Mouse (Mus musculus): ENCODE data around the gene Laptm5. TPM values are rescaled to one million over a fixed set of nuclear protein-coding genes. Genes with fewer than 3 reads are reported as not detected.

Gene Laptm5
- polyA plus RNA-seq, 1 experiment from 2014 or later: 13.7 TPM

DNA sequence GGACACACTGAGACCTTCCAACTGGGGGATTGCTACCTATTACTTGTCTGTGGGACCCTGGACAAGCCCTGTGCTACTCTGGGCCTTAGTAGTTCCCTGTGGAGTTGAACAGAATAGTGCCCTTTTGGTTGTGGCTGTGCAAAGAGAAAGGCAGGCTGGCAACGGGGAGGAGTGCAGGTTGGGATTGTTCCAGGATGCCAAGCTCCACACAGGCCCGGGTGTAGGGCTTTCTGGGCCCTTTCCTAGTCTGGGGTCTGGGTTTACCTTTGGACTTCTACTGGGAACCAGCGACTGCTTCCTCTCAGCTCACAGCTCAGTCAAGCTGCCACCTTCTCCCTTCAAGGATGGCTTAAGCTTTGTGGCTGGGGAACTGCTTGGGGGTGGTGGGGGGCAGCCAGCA is 586 bp downstream of the Laptm5 start:
- H3K36me3 ChIP-seq: no peaks in the 10 kb centered on the region
- 73% methylated on average over 3 of the region's 3 CpGs for whole genome bisulfite sequencing
- ATAC-seq (ENCODE audit: insufficient number of reproducible peaks, low FRiP score): no peak
- H3K27ac ChIP-seq (ENCODE audit: poor library complexity, severe bottlenecking): no peak overlapping the region
- H3K9ac ChIP-seq: no peak overlapping the region
- no peaks in the 10 kb centered on the region for H3K9me3 ChIP-seq (replicated peaks)
- H3K4me2 ChIP-seq: no peak overlapping the region
- no peak overlapping the region for H3K4me3 ChIP-seq
- no peaks in the 10 kb centered on the region for H3K27me3 ChIP-seq (replicated peaks)
- H3K4me1 ChIP-seq (replicated peaks): peaks cover 31% of the 10 kb centered on the region

DNA sequence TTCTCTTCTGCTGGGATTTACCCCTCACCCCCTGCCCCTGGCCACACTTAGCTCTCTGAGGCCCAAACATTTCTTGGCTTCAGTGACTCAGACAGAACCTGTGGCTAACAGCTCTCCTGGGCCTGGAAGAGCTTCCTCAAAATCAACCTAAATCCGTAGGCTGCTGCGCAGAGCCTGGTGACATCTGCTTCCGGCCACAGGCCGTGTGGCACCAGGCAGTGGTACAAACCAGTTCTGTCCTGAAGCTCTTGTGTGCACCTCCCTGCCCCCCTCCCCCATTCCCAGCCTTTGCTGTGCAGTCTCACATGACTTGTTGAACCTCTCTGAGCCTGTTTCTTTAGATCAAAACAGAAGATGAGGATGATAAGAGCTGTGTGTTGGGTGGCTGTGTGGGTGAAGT is 1.1 kb downstream of the Laptm5 start:
- Histone ChIP-seq H3K4me2 (no peak overlapping the region), H3K4me3 (no peak overlapping the region), H3K36me3 (no peaks in the 10 kb centered on the region), H3K4me1 (replicated peaks) (peaks cover 28% of the 10 kb centered on the region), H3K9ac (no peak overlapping the region), H3K27me3 (replicated peaks) (no peaks in the 10 kb centered on the region), H3K9me3 (replicated peaks) (no peaks in the 10 kb centered on the region), H3K27ac (ENCODE audit: poor library complexity, severe bottlenecking) (no peak overlapping the region)
- no peak for ATAC-seq (ENCODE audit: insufficient number of reproducible peaks, low FRiP score)
- 69% methylated on average over 4 of the region's 4 CpGs for WGBS

DNA sequence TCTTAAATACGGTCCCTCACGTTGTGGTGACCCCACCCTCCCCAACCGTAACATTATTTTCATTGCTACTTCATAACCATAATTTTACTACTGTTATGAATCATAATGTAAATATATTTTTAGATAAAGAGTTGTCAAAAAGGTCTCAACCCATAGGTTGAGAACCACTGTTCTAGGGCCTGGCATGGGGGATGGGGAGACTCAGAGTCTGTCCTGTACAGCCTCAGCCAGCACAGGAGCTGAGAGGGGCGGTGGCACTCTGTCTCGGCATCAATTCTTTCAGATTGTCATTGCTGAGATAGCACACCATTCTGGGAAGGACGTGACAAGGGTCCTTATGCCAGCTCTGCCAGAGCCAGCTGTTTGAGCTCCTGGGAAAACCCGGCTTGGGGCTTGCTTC is 1.6 kb downstream of the Laptm5 start:
- H3K27ac ChIP-seq (ENCODE audit: poor library complexity, severe bottlenecking): no peak overlapping the region
- H3K4me2 ChIP-seq: no peak overlapping the region
- no peaks in the 10 kb centered on the region for H3K9me3 ChIP-seq (replicated peaks)
- peaks cover 27% of the 10 kb centered on the region for H3K4me1 ChIP-seq (replicated peaks)
- no peaks in the 10 kb centered on the region for H3K36me3 ChIP-seq
- no peaks in the 10 kb centered on the region for H3K27me3 ChIP-seq (replicated peaks)
- 47% methylated on average over 7 of the region's 7 CpGs for WGBS
- H3K9ac ChIP-seq: no peak overlapping the region
- ATAC-seq (ENCODE audit: insufficient number of reproducible peaks, low FRiP score): no peak
- no peak overlapping the region for H3K4me3 ChIP-seq

DNA sequence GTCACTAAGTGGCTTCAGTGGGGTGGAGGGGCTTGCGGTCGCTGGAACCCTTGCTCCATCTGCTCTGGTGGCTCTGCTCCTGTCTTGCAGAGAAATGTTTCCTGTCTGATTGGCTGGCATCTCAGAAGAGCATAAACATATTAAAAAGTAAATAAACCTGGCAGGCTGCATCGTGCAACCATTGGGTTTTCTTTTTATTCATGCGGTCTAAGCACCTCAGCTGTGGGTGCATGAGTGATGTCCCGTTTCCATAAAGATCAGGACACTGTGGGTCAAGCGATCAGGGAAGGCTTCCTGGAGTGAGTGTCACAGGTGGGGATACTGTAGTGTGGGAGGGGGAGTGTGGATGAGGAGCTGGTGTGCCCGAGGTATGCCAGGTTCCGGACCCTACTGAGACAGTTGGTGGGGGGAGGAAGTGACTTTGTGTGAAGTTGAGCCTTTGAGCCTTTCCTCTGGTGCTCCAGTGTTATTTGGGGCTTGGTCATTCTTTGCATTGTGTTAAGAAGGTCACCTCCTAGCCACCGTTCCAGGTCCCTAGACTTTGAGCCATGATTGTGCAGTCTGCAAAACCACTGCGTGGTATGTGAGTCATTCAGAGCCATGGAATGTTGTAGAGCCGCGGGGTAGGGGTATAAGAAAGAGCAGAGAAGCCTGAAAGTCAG is 2.2 kb downstream of the Laptm5 start:
- WGBS: 53% methylated on average over 12 of the region's 12 CpGs
- H3K4me1 ChIP-seq (replicated peaks): peaks cover 30% of the 10 kb centered on the region
- H3K4me2 ChIP-seq: no peak overlapping the region
- no peak overlapping the region for H3K4me3 ChIP-seq
- H3K27ac ChIP-seq (ENCODE audit: poor library complexity, severe bottlenecking): no peak overlapping the region
- no peak for ATAC-seq (ENCODE audit: insufficient number of reproducible peaks, low FRiP score)
- no peaks in the 10 kb centered on the region for H3K9me3 ChIP-seq (replicated peaks)
- H3K27me3 ChIP-seq (replicated peaks): no peaks in the 10 kb centered on the region
- H3K9ac ChIP-seq: no peak overlapping the region
- no peaks in the 10 kb centered on the region for H3K36me3 ChIP-seq

DNA sequence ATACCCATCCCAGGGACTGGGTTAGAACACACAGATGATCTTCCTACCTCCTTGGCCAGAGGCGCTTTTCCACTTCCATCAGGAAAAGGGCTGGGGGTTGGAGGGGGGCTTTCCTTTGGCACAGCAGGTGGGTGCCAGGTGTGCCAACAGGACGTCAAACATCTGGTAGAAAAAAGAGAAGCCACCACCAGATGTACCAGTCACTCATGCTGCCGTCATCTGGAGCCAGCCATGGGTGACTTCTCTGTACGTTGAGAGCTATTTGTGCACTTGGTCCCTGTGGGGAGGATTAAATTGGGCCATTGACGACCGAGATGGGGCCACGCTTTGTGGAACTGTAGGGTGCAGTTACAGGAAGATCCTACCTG is 2.7 kb downstream of the Laptm5 start:
- 61% methylated on average over 7 of the region's 7 CpGs for WGBS

DNA sequence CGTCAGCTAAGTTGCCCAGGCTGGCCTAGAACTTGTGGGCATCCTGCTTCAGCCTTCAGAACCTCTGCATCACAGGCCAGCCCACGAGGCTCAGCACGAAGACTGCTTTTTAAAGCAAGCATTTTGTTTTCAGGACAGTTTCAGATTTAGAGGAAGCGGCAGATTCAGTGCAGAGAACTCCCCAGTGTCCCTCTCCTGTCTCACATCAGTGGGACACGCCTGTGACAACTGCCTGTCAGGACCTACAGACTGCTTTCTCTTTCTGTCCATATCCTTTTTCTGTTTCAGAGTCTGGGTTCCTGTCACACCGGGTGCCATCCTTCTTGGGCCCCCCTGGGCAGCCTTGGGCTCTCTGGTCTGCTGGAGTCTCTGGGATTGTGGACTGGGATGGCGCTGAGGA is 3.7 kb downstream of the Laptm5 start:
- Histone ChIP-seq H3K27me3 (replicated peaks) (no peaks in the 10 kb centered on the region), H3K36me3 (no peaks in the 10 kb centered on the region), H3K4me1 (replicated peaks) (peaks cover 28% of the 10 kb centered on the region), H3K9me3 (replicated peaks) (no peaks in the 10 kb centered on the region), H3K4me3 (no peak overlapping the region), H3K9ac (no peak overlapping the region), H3K27ac (ENCODE audit: poor library complexity, severe bottlenecking) (no peak overlapping the region), H3K4me2 (no peak overlapping the region)
- 79% methylated on average over 7 of the region's 7 CpGs for WGBS
- no peak for ATAC-seq (ENCODE audit: insufficient number of reproducible peaks, low FRiP score)

More for the DNA sequence above, 2.7 kb downstream of the Laptm5 start:
- Histone ChIP-seq H3K9me3 (replicated peaks) (no peaks in the 10 kb centered on the region), H3K4me1 (replicated peaks) (peaks cover 26% of the 10 kb centered on the region), H3K9ac (no peak overlapping the region), H3K4me2 (no peak overlapping the region), H3K4me3 (no peak overlapping the region), H3K27ac (ENCODE audit: poor library complexity, severe bottlenecking) (no peak overlapping the region), H3K36me3 (no peaks in the 10 kb centered on the region), H3K27me3 (replicated peaks) (no peaks in the 10 kb centered on the region)
- ATAC-seq (ENCODE audit: insufficient number of reproducible peaks, low FRiP score): no peak

DNA sequence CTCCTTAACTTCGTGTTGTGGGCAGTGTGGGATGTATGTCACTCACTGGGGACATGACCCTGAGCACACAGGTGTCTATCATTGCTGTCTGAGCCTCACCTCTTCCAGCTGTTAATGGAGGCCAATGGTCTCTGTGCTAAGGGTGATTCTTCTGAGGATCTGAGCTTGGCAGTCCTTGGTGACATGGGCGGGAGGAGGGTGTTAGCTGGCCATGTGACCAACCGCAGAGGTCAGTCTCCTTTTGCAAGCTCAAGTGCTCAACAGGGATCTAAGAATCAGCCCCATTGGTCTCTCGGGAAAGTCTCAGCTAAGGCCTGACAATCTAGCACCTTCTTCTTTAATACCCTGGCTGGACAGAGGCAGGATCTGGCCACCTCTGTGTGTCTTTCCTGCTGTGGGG is 4.6 kb downstream of the Laptm5 start:
- Histone ChIP-seq H3K4me3 (no peak overlapping the region), H3K27ac (ENCODE audit: poor library complexity, severe bottlenecking) (no peak overlapping the region), H3K9ac (no peak overlapping the region), H3K36me3 (no peaks in the 10 kb centered on the region), H3K27me3 (replicated peaks) (no peaks in the 10 kb centered on the region), H3K4me2 (no peak overlapping the region), H3K4me1 (replicated peaks) (peaks cover 28% of the 10 kb centered on the region), H3K9me3 (replicated peaks) (no peaks in the 10 kb centered on the region)
- 53% methylated on average over 4 of the region's 4 CpGs for WGBS
- ATAC-seq (ENCODE audit: insufficient number of reproducible peaks, low FRiP score): no peak

DNA sequence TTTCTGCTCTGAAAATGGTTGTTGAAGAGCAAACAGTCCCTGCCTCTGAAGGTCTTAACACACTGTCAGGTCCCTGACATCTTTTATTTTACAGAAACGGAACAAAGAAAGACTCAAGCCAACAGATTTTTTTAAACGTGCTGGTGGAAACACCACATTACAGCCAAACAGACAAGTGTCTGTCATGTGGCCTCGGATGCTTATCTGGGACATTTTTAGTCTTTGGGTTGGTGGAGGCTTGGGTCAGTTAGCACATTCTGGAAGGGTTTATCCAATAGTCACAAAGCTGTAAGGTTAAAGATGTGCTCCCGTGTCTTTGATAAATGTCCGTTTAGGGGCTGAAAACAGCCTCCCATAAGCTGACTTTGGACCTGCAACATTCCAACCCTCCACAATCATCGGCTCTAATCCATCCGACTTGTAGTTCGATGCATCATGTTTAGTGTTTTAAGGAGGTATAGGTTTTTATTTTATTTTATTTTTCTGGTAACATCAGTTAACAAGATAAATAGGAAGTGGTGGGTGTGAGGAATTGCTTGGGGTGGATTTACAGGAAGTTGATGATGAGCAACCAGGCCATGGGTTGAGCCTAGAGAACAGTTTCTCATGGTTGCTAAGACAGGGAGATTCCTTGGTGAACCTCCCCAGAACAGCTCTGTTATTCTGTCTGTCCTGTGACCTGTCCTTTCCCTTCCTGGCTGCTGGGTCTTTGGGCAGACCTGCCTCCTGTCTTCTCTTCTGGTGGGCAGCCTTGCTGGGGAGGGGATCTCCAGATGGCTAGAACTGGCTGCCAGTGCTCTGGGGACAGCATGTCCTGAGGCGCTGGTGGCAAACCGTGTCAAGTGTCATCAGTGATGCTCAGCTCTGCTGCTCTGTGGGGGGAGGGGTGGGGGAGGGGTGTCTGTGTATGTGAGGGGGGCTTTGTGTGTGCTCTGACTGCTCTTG is 6.2 kb downstream of the Laptm5 start:
- Histone ChIP-seq H3K27ac (ENCODE audit: poor library complexity, severe bottlenecking) (no peak overlapping the region), H3K27me3 (replicated peaks) (0 out of 2 replicates have a peak, but pooled peaks cover 3% of the 10 kb centered on the region), H3K9ac (no peak overlapping the region), H3K36me3 (no peaks in the 10 kb centered on the region), H3K9me3 (replicated peaks) (no peaks in the 10 kb centered on the region), H3K4me1 (replicated peaks) (peaks cover 28% of the 10 kb centered on the region), H3K4me3 (no peak overlapping the region), H3K4me2 (no peak overlapping the region)
- 63% methylated on average over 10 of the region's 10 CpGs for WGBS
- no peak for ATAC-seq (ENCODE audit: insufficient number of reproducible peaks, low FRiP score)

DNA sequence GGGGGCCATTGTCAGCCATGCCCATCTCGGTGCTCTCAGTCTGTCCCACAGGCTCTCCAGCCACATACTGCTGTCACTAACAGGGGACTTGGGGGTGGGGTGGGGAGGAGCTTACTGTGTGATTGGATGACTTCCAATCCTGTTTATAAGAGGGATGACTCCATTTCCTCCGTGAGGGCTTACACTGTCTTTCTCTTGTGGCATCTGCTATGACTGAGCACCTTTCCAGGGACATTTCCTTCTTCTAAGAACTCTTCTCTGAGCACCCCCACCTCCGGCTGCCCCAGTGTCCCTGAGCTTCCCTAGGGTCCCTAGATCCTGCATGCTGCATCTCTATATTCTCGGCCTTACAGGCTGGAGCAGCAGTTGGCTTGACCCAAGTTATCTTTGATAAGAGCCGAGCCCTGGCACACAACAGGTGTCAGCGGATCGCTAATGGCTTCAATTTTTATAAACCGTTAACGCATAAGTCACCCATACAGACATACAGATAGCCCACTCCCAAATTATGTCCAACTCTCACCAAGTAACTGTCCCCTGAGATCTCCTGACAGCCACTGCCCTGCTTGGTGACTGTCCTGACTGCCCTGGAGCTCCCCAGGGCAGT is 6.9 kb downstream of the Laptm5 start:
- ATAC-seq (ENCODE audit: insufficient number of reproducible peaks, low FRiP score): no peak
- no peak overlapping the region for H3K27ac ChIP-seq (ENCODE audit: poor library complexity, severe bottlenecking)

DNA sequence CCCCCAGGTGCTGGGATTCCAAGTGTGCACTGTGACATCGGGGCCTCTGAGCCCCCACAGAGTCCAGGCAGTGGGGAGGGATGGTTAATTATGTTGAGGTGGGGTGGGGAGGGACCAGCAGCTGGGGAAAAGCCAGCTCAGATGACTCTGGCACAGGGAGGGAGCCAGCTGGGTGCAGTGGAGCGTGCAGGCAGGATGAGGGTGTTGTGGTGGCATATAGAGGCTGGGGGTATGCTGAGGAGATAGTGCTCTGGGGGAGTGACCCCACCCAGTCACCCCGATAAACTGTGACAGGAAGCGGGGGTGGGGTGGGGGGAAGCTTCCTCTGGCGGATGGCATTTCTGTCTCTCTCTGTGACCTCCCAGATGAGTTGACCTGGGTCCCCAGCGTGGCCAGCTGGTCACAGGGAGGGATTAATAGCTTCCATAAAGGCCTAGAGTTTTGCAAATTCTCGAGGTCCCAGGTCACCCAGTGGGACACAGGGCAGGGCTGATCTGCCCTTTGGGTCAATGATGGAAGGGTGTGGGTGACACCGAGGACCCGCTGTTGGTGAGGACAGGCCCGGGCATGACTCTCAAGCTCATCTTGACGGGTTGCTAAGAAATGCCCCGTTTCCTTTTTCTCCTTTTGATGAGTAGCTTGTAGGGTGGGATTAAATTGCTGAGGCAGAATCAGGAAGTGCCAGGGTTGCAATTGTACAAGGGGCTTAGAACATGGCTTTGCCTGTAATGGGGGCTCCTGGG is 8.2 kb downstream of the Laptm5 start:
- Histone ChIP-seq H3K27me3 (replicated peaks) (0 out of 2 replicates have a peak, but pooled peaks cover 9% of the 10 kb centered on the region), H3K4me3 (no peak overlapping the region), H3K9ac (no peak overlapping the region), H3K4me2 (no peak overlapping the region), H3K36me3 (no peaks in the 10 kb centered on the region), H3K27ac (ENCODE audit: poor library complexity, severe bottlenecking) (no peak overlapping the region), H3K4me1 (replicated peaks) (peaks cover 15% of the 10 kb centered on the region), H3K9me3 (replicated peaks) (no peaks in the 10 kb centered on the region)
- WGBS: 48% methylated on average over 12 of the region's 12 CpGs
- ATAC-seq (ENCODE audit: insufficient number of reproducible peaks, low FRiP score): no peak

More for the DNA sequence above, 6.9 kb downstream of the Laptm5 start:
- Histone ChIP-seq H3K4me3 (no peak overlapping the region), H3K27me3 (replicated peaks) (0 out of 2 replicates have a peak, but pooled peaks cover 3% of the 10 kb centered on the region), H3K9ac (no peak overlapping the region), H3K36me3 (no peaks in the 10 kb centered on the region), H3K4me2 (no peak overlapping the region), H3K9me3 (replicated peaks) (no peaks in the 10 kb centered on the region), H3K4me1 (replicated peaks) (peaks cover 24% of the 10 kb centered on the region)
- 57% methylated on average over 9 of the region's 9 CpGs for WGBS

DNA sequence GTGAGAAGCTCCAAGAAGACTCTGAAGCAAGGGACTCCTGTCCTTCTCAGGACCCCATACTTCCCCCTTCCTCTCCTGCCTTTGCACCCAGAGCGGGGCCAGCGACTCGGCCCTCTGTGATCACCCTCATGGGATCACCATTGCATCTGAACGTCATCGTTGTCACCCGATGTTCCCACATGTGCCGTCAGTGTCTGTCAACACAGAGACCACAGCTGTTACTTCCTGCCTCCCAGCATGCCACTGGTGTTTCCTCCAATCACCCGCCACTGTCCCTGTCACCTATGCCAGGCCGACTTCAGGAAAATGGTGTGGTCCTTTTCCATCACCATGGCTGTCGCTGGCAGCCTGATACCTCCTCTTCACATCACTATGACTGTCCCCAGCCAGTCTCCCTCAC is 9.1 kb downstream of the Laptm5 start:
- no peak overlapping the region for H3K4me3 ChIP-seq
- H3K4me1 ChIP-seq (replicated peaks): peaks cover 15% of the 10 kb centered on the region
- H3K9ac ChIP-seq: no peak overlapping the region
- WGBS: 69% methylated on average over 10 of the region's 10 CpGs
- no peak overlapping the region for H3K27ac ChIP-seq (ENCODE audit: poor library complexity, severe bottlenecking)
- H3K36me3 ChIP-seq: no peaks in the 10 kb centered on the region
- no peak for ATAC-seq (ENCODE audit: insufficient number of reproducible peaks, low FRiP score)
- 0 out of 2 replicates have a peak, but pooled peaks cover 9% of the 10 kb centered on the region for H3K27me3 ChIP-seq (replicated peaks)
- H3K4me2 ChIP-seq: no peak overlapping the region
- H3K9me3 ChIP-seq (replicated peaks): no peaks in the 10 kb centered on the region
